Mouse (Mus musculus): ENCODE results near the gene Fut7.

The Fut7 gene

DNA sequence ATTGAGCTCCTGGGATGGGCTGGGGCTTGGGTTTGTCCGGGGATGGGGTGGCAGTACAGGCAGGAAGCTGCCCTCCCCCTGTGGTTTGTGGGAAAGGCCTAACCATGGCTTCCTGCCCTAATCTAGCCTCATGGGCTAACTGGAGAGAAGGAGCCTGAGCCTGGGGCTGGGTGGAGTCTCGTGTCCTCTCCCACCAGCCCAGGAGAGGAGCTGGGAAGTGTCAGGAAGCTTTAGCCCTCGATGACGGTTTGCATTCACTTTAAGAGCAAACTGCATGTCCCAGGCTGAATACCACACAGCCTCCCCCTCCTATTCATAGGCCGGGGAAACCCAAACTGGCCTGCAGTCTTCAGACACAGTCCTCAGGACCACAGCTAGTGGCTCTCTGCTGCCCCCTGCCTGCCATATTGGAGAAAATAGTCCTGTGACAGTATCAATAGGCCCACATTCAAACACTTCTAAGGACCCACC lies 3.7 kb downstream of the Fut7 start:
- peak; percentile 72 for DNase-seq

DNA sequence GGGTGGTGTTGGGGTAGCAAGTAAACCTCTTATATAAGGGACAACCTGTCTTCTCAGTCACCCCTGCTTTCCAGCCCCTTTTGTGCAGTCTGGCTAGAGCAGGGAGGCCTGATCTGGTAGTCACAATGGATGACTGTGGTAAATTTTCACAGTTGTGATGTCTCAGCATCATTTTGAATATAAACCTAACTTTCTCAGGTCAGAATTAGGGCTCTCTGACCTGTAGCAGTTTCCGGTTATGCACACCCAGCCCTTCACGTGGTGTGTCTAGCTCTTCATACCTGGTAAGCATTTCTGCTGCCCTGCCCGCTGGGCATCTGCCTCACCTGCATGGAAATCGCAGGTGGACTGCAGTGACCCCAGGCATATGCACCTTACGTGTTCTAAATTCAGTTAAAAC lies 4.2 kb downstream of the Fut7 start:
- no peak for DNase-seq

DNA sequence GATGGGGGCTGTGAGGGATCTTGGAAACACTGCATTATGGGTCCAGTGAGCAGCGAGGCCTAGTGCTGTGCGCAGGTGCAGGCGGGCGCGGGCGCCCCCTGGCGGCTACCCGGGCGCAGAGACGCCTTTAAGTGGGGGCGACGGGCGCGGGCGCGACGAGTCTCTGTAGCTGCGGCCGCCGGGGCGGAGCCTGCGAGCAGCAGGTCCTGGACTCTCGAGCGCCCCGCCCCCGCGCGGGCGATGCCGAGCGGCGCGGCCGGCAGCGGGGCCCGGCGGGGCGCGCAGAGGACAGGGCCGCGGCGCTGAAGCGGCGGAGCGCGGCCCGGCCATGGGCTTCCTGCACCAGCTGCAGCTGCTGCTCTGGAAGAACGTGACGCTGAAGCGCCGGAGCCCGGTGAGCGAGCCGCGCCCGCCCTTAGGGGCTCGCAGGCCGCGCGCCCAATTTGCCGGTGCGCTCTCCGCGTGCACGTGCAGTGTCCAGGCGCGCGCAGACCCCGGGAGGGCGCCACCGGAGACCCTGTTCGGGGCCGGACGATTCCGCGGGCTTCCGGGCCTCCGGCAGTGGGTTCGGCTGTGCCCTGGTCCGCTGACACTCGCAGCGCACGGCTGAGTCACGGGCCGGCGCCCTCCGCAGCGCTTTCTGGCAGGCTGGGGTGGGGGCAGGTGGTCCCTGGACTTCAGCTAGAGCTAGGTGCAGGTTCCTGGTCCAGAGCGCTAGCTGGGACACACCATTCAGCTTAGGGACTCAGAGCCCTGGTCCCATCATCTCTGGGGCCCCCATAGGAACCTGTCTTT lies 5.6 kb downstream of the Fut7 start, which contains the start of gene Abca2:
TSS of gene Abca2 (plus strand) at position 262 of the 795 bp plus-strand sequence.
- peak; percentile 97 for DNase-seq

DNA sequence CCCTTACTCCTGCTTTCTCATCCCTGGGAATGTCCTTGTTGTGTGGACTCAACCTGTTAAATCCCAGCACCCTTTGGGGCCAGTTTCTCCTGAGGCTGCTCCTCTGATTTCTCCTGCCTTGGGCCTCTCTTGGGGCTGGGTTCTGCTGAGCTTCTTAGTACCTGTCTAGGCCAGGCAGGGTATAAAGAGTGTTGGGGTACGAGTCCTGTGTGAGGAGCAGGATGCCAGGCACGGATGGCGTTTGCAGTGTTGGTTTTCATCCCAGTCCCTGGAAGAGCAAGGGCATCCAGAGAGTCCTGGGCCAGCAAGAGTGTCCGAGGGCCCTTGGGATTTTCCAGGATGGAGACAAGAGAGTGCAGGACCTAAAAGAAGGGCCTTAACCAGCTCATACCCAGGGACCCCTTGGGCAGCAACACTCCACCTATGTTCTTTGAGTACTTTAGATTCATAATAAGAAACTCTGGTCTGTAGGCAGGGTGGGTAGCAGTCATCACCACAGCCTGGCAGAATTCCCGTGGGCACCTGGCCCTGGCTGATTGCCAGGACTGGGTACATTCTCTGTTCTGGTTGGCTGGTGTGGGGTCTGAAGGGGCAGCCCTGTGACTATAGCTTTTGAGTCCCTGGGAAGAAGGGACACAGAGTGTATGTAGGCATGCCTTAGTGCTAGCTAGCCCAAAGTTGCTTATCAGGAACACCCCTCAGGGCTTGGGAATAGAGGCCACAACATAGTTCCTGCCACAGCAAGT lies 6.5 kb downstream of the Fut7 start:
- DNase-seq = peak; percentile 52

DNA sequence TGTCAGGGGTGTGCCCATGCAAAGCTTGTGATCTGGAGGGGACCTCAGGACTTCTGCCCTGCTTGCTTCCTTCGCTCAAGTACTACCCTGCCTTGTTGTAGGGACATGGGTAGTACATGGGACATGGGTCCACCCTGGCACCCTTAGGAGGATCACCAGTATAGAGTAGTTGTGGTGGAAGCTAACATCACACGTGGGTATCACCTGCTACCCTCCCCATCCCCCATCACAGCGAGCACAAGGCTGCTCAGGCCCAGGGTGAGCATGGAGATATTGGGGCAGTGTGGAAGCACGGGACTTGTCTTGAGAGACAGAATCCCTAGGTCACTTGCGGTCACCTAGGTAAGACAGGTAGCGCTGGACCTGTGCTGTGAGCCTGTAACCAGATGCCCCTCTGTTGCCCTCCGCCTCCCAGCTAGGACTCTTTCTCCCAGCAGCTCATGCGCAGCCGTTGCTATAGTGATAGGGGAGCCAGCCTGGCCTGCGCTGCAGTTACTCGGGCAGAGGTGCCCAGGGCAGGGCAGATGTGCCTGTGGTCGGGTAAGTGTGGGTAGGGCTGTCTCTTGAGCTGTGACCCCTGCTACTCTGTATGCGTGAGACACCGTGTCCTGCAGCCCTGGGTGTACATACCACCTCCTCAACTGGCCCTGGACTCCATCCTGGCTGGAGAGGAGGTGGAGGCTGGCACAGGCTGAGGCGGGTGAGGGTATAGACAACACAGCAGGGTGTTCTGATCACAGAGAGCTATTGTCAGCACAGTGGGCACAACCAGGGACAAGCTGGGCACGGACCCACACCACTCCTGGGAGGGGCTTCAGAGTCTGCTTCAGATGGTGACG lies 7.5 kb downstream of the Fut7 start:
- peak; percentile 65 for DNase-seq

DNA sequence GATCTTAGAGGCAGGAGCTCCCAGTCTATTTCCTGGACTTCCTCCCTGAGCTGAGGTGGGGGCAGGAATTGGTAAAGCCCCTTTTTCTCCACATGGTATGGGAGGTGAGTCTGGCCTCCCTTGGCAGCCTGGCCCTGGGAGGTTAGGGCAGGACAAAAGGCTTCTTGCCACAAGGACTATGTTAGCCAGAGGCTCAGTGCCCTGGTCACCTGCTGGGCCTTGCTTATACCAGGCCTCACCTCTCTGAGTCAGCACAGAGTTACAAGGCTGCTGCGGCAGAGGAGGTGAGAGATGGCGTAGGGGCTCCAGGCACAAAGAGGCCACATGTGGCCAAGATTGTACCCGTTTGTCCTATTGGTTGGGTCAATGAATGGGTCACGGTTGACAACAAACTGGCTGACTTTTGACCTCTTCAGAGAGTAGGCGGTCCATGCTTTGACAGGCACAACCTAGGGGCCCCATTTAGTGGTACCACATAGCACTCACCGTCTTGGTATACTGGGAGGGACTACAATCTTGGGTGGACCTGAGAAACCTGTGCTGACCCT lies 8.3 kb downstream of the Fut7 start:
- DNase-seq = no peak

DNA sequence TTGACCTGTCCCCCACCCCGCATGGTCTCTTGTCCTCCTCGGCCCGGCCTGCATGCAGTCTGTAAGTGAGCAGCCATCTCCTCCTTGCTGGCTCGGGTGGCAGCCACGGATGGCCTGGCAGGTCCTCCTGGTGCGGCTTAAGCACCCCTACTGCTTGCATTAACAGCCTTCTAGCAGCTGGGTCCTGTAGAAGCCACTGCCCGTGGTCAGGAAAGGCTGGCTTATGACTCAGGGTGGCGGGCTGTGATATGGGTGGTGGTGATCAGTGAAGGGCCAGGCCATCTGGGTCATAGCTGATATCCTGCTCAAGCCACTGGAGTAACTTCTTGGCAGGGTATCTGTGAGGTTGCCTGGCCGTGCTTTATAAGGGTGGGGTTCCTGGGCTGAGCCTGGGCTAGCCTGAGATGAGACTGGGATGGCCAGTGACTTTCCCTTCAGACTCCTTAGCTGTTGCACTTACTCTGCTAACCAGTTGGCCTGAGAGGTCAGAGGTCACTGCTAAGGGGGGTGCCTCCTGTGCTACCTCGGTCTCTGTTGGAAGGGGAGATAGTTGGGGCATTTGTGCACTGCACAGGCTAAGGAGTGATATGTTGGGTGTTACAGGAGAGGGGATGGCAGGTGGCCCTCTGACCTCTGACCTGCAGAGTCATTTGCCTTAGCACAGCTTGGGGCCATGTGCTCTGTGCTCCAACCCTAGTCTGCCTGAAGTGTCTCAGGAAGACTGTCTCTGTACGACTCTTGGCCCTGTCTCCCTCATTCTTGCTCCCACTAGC lies 9.4 kb downstream of the Fut7 start:
- DNase-seq = no peak

DNA sequence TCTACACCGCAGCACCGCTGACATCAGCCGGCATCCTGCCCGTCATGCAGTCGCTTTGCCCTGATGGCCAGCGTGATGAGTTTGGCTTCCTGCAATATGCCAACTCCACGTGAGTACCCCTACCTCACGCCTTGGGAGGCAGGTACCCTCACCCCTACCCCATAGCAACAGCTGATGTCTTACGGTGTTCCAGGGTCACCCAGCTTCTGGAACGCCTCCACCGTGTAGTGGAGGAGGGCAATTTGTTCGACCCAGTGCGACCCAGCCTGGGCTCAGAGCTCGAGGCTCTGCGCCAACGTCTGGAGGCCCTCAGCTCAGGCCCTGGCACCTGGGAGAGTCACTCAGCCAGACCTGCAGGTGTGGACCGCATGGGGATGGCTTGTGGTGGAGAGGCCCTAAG lies 10.0 kb downstream of the Fut7 start:
- DNase-seq = no peak

DNA sequence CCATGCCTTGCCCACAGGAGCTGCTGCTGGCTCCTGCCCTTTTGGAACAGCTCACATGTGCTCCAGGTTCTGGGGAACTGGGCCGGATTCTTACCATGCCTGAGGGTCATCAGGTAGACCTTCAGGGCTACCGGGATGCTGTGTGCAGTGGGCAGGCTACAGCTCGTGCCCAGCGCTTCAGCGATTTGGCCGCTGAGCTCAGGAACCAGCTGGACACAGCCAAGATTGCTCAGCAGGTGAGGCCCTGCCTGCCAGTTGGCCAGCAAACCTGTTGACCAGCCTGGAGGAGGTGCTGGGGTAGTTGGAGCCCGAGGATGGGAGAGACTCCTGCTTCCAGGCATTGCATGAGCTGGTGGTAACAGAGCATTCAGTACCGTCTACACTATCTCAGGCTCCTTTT lies 11.2 kb downstream of the Fut7 start:
- no peak for DNase-seq

DNA sequence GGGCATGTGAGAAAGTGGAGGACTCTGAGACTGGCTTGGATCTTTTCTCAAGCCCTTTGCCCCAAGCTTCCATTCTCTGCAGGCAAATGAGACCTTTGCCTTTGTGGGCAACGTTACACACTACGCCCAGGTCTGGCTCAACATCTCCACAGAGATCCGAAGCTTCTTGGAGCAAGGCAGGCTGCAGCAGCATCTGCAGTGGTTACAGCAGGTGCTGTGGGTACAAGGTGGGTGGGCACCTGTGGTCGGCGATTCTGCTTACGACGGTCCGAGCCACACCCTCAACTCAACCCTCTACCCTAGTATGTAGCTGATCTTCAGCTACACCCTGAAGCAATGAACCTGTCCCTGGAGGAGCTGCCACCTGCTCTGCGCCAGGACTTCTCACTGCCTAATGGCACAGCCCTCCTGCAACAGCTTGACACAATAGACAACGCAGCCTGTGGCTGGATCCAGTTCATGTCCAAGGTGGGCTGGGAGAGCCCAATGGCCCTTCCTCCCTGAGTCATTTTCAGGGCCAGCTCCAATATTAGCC lies 13.3 kb downstream of the Fut7 start:
- no peak for DNase-seq

DNA sequence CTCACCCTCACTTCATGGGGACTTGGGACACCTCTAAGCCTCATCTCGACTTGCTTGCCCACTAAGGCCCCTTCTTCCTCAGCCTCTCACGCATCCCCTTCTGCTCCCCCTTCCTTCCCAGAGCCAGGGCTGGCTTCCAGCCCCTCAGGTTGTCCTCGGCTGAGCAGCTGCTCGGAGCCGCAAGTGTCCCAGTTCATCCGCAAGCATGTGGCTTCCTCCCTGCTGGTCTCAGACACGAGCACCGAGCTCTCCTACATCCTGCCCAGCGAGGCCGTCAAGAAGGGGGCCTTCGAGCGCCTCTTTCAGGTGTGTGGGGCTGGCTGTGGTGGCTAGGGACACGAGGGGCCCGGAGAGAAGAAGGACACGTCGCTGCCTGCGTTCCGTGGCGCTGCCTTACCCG lies 18.0 kb downstream of the Fut7 start:
- DNase-seq = no peak

DNA sequence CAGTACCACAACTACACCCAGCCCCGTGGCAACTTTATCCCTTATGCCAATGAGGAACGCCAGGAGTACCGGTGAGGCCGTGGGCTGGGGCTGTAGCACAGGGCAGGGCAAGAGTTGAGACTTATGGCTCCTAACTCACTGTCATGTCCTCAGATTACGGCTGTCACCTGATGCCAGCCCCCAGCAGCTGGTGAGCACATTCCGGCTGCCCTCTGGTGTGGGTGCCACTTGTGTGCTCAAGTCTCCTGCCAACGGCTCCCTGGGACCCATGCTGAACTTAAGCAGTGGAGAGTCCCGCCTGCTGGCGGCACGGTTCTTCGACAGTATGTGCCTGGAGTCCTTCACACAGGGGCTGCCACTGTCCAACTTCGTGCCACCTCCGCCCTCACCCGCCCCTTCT lies 19.6 kb downstream of the Fut7 start:
- DNase-seq = no peak

DNA sequence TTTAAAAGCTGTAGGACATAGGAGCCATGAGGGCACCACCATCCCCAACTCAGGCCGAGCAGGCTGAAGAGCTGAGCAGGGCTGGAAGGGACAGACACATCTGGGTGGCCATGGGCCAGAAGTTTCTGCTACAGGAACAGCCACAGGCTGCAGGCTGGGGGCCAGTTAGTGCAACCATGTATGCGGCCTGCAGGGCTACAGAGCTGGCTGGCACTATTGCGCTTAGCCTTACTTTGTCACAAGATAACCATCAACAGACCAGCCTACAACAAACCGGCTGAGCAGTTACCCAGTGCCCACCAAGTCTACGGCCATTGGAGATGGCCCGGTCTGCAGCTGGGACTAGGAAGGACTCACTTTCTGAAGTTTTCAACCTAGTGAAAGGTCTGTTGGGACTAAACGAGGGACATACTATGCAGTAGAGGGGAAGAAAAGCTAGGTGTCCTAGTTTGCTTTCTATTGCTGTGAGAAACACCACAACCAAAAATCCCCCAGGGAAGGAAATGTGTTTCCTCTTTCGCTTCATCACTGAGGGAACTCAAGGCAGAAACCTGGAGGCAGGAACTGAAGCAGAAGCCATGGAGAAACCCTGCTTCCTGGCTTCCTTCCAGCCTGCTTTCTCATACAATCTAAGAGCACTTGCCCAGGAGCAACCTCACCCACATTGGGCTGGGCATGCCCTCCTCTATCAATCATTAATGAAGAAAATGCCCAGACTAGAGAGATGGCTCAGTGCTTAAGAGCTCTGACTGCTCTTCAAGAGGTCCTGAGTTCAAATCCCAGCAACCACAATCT lies 28.0 kb downstream of the Fut7 start:
- no peak for DNase-seq

DNA sequence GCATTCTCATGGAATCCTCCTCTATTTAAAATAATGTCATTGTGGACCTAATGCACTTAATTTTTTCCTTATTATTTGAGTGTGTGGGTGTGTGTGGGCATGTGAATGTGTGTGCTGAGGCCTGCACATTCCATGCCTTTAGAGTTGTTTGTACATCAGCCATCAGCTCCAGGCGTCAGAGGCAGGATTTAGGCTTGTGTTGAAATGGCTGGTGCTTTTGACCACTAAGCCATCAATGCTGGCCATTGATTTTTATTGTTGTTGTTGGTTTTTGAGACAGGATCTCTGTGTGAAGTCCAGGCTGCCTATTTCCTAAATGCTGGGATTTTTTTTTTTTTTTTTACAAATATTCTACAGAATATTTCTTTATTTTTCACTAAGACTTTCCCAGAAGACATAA lies 29.9 kb downstream of the Fut7 start:
- DNase-seq = no peak

DNA sequence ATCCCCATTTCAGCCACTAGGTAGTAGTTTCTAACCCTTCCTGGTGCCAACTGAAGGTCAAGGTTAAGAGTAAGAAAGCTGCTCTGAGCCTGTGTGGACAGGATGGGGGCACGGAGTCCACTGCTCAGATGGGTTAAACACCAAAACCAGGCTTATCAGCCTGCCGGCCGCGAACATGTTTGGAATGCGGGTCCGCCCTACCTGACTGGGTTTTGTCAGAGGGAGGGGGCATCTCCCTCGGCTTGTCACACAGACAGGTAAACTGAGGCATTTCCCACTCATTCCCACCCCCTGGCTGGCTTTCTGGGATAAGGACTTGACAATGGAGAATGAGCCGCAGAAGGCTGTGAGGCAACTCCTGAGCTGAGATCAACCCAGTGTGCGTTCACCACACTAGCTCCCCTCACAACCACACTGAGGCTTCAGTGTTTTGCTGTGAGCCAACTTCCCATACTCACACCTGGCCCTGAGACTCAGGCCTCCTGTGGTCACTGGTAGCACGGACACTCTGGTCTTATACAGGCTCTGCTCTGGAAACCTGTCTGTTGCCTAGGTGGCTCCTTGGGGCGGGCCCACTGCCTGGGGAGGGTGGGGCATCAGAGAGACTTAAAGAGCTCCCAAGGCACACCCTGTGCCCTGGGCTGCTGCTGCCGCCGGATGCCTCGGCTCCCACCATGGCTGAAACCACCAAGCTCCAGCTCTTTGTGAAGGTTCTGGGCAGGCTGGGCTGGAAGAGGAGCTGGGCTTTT lies 33.3 kb downstream of the Fut7 start, which contains the start of gene Clic3:
TSS of gene Clic3 (plus strand) at position 634 of the 749 bp plus-strand sequence.
- no peak for DNase-seq

DNA sequence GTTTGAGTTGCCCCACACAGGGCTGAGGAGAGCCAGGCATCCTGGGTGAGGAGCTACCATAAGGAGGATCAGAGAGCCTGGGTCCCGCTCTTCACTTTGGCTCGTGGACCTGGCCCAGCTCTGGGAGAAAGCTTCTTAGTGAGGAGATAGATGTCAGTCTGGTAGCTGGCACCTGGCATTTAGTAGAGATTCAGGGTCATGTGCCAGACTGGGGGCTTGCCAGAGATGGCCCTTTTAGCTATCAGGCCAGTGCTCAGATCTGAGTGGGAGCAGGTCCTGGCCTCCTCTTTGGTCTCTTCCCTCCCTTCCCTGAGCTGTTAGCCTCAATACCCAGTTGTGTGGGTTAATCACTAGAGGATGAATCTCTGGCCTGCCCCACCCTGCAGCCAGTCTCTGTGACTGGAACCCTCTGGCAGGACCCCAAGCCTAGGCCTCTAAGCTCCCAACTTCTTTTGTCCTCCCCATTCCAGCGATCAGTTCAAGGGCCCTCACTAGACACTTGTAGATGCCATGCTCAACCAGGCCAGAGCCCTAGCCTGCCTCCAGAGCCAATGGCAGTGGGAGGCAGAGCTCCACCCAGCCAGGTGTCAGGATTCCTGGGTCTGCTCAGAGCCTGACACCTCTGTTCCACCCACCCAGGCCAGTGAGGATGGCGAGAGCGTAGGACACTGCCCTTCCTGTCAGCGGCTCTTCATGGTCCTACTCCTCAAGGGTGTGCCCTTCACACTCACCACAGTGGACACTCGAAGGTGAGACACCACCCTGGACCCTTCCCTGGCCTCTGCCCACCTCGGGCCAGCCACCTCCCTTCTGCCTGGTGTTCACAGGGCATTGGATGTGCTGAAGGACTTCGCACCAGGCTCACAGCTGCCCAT lies 34.2 kb downstream of the Fut7 start:
- DNase-seq = no peak

DNA sequence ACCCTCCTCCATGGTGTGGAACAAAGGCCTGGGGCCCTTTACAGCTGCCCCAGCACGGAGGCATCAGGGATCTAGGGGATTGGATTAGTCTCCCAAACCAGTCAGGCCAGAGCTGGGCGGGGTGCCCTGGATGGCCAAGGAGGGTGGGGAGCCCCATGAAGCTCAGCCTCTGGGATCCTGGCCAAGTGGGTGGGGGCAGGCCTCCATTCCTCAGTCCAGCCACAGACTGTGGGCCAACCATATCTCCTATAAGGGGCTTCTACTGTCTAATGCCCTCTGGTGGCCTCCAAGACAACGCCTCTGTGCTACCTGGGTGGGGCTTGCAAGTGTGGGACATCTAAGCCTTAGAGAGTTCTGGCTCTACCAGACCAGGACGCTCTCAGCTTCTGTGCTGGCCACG lies 35.8 kb downstream of the Fut7 start:
- no peak for DNase-seq

DNA sequence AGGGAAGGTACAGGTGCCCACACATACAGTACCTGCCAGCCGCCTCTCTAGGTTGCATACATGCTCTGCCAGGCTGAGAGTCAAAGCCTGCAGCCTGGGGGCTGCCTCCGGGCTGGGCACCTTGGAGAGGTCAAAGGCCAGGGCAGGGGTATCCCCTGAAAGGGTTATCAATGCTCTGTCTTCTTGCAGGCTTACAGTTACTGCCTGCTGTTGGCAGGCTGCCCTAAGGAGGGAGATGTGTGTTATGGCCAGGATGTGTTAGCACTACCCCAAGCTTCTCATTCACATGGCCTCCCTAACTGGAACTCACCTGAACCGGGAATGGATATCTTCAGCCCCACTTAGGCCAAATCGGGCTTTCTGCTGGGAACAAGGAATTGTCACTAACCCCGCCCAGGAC lies 37.1 kb downstream of the Fut7 start:
- peak; percentile 40 for DNase-seq
